Mouse (Mus musculus) heart, postnatal 25 days (tissue): ENCODE measurements around the gene Zscan22. TPM values are rescaled to one million over a fixed set of nuclear protein-coding genes. Genes with fewer than 3 reads are reported as not detected.
"Not testable (repeated sequence)": the region's sequence is repeated elsewhere in the genome, so short reads cannot be mapped to it uniquely, and the experiment has no call there.

Experiments
- DNase-seq: peaks from one replicate; pipeline ENCODE4 v3.0.0; 2022; ENCODE audit warnings: low spot score
- intact Hi-C: fragments of 180-260 bp; cut with DNase I; formaldehyde crosslinking; loops from one replicate; pipeline ENCODE4 v1.15.1; 2025
- total RNA-seq, 2 experiments: library from RNA; stranded (reverse); gene quantifications; 2 replicates each; pipeline ENCODE4 v1.2.3; 2021

Gene Zscan22
- total RNA-seq, 2 experiments from 2014 or later, result 5.2 to 6.2 TPM

DNA sequence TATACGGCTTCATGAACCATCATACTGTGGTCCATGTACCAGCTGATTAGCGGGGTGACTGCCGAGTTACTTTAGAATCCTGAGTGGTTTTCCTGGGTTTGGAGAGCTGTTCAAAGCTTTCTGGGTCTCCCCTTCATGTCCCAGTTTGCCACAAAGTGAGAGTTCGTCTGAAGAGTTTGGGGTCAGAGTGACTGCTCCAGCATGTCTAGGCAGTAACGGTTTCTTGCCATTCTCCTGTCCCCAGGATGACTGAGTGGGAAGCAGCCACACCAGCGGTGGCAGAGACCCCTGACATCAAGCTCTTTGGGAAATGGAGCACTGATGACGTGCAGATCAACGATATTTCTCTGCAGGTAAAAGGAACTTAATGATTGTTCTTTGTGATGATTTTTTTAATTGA is 25.1 kb downstream of the Zscan22 start:
- intact Hi-C loops, result loop anchor here (2.0 to 5.0 kb wide), 3 partner anchors 26 to 130 kb away; partner anchors contain the start of genes Mzf1 and Zfp446
- no peak for DNase-seq

DNA sequence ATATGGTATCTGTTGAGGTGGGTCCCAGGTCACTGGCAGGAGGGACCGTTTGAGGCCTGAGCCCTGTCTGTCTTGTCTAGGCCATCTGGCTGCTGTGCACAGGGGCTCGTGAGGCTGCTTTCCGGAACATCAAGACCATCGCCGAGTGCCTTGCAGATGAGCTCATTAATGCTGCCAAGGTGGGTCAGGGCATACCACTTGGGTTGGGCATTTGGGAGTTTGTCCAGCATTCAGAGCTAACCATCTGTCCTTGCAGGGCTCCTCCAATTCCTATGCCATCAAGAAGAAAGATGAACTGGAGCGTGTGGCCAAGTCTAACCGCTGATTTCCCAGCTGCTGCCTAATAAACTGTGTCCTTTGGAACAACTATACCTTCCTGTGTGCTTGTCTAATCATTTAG is 28.7 kb downstream of the Zscan22 start:
- intact Hi-C loops, result no loop called here

DNA sequence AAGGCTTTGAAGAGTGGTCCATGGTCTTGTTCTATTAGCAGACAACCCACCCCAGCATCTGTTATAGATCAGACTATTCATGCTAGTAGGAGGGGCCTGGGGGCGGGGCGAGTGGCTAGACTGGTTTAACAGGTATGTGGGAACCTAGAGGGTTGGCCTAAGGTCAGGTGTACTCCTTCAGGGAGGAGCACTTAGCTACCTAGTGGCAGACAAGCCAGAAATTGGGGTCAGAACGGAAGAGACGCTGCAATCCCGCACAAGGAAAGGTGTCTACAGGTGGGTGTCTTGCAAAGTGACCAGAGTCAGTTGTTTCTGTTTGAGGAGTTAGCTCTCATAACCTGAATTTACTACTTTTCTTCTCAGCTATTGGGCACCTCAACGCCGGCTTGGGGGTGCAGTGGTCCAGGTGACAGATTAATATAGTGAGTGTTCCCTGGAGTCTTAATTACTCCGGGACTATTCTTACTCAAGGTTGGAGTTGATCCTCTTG is 29.6 kb downstream of the Zscan22 start, which contains the start of gene Rnf225:
Rnf225 (plus strand) TSS at position 226 of the 490 bp plus-strand sequence.
- no peak for DNase-seq
- intact Hi-C loops, result no loop called here

More for the DNA sequence above, 28.7 kb downstream of the Zscan22 start:
- DNase-seq, result no peak

DNA sequence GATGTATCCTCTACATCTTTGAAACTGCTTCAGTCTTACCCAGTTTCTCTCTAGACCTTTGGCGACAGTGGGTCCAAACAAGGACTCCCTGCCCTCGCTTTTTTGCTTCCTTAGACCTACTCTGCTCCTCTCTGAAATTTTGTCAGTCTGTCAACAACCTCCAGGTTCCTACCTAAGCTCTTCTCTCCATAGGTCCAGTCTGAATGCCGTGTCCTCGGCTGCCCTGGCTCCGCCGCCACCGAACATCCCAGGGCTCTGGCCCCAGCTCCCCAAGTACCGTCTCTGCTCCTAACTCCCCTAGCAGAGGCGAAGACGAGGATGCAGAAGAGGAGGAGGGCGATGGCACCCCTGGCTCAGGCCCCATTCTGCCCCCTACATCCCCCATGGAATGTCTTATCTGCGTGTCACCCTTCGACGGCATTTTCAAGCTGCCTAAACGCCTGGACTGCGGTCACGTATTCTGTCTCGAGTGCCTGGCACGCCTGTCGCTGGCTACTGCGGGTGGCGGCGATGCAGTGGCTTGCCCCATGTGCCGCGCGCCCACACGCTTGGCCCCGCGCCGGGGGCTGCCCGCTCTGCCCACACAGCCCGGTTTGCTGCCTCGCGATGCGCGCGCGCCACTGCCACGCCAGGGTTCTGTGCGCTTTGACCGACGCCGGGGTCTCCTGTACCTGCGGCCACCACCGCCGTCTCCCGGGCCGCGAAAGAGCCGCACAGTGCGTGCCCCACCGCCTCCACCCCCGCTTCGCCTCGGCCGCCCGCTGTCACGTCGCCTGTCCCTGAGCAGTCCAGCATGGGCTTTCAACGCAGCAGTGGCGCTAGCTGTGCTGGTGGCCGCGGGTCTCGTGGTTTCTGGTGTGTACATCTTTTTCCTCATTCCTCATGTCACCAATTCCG is 30.3 kb downstream of the Zscan22 start:
- DNase-seq, result no peak
- intact Hi-C loops, result no loop called here

DNA sequence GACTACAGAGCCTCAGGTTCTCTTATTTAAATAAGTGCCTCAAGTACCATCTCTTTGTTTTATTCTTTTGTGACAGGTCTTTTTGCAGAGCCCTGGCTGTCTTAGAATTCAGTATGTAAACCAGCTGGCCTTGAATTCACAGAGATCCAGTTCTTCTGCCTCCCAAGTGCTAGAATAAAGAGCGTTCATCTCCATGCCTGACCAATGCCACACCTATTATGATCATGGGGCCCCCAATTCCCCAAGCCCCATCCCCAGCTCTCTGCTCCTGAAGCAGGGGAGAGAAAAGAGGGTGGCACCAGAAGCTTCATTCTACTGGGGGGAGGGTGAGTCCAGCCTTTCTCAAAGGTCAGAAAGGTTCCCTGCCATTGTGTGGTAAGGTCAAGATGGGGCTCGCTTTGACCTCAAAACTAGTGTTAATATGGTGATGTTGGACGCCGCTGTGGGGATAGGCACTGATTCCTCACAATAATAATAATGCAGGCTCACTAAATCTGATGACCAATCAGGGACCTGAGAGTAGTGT is 36.1 kb downstream of the Zscan22 start:
- no peak for DNase-seq
- intact Hi-C loops, result no loop called here

DNA sequence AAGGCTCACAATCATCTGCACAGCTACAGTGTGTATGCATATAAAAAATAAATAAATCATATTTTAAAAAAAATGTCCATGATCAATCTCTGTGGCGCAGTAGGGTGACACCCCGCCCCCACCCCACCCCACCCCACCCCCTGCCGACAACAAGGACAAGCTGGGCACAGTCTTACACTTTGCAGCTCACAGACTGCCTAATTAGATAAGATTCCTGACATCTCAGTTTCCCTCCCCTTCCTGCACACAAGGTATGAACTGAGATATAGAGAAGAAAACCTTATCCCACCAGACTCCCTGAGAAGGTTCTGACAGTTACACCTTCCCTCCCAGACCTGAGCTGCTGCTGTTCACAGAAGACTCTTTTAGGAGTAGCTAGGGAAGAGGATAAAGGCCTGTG is 37.2 kb downstream of the Zscan22 start:
- no peak for DNase-seq
- intact Hi-C loops, result no loop called here

DNA sequence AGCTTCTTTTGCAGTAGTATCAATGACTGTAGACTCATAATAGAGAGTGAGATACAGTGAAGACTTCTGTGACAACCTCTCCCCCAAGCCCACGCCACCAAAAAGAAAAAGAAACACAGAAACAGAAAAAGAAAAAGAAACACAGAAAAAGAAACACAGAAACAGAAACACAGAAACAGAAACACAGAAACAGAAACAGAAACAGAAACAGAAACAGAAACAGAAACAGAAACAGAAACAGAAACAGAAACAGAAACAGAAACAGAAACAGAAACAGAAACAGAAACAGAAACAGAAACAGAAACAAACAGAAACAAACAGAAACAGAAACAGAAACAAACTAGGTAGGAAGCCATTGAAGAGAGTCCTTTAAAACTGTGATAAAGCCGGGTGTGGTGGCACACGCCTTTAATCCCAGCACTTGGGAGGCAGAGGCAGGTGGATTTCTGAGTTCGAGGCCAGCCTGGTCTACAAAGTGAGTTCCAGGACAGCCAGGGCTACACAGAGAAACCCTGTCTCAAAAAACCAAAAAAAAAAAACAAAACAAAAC is 39.7 kb downstream of the Zscan22 start:
- DNase-seq, intact Hi-C loops: not testable (repeated sequence)

DNA sequence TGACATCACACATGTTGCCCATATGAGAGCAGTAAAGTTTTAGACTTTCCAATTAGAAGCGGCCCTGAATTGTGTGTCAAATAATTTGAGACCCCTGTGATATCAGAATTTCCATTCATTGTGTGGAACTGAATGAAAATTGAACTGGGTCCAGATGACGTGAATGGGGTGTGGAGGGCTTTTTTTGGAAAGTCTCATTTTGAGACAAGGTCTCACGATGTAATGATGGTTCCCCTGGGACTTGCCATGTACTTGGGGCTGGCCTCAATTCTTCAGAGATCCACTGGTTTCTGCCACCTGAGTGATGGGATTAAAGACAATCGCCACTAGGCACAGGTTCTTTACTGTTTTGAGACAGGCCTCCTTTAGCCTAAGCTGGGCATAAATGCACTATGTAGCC is 43.0 kb downstream of the Zscan22 start:
- intact Hi-C loops, result no loop called here
- DNase-seq, result no peak

DNA sequence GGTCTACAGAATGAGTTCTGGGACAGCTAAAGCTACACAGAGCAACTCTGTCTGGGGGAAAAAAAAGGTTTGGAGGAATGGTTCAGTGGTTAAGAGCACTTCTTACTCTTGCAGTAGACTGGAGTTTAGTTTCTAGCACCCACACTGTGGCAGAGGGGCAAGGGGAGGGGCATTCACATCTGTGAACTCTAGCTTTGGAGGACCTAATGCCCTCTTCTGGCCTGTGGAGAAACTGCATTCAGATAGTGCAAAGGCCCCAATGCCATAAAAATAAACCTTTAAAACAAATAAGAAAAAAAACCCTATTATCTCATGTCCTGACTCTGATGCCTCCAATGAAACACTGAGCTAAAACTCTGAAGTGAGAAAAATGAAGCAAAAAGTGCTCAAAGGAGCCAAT is 45.9 kb downstream of the Zscan22 start:
- intact Hi-C loops, result no loop called here
- DNase-seq, result no peak

DNA sequence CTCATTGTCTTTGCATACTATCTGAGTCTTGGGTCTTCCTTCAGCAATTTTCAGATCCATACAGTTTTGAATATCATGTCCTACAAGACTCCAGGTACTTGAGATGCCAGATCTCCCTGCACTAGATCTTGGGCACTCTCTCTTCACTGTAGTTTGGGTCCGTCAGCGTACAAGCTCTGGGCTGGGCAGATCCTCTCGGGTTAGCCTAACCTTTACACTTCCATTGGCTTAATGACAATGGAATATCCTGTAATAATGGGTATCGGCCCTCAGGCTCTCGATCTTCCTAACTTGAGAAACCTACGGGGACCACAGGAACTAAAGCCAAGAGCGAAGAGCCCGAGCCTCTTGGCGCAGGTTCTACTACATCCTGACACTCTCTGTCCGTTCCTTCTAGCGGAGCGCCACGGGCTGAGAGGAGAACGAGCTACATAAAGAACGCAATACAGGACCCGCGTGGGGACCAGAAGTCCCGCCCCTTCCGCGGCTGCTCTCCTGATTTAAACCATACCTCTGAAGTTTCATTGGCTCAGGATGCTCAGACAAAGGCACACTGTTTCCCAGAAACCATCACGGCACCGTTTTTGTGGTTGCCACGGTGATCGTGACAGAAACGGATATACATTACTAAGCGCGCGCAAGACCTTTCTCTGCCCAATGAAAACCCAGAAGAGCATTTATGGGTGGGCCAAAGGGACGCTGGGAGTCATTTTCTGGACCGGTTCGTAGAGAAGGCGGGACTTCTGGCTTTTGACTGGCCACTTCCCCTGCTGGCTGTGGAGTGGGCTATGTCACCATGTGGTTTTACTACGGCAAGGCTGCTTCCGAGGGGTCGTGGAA is 51.6 kb downstream of the Zscan22 start:
- peak; percentile 92 for DNase-seq
- intact Hi-C loops, result loop anchor here (2.0 to 5.0 kb wide), 3 partner anchors 16 to 37 kb away; partner anchors contain the start of genes Rps5 and Zfp324

DNA sequence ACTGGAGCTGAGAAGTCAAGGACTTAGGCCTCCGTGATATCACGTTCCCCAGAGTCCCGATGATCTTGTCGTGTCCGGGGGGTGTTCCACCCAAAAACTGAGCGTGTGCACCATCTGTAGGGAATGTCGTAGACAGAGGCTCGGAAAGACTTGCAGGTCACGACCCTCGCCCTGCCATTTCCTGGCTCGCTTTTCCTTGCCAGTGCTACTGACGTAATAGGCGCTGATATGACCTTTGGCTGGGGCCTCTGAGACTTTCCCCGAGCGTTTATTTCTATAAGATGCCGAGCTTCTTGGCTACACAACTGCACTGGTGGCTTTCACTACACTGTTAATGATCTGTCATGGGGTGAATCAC is 52.2 kb downstream of the Zscan22 start:
- no peak for DNase-seq

DNA sequence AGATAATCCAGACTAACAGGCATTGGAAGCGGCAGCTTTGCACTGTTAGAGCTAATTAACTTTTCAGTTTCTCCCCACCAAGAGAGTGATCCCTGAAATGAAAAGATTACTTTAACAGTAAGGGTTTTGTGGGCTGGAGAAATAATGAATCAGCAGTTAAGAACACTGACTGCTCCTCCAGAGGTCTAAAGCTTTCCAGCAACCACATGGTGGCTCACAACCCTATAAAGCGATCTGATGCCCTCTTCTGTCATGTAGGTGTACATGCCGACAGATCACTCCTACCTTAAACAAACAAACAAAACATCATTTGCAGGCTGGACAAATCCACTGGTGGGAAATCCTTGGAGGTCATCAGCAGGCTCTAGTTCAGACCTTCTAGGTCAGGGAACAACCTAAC is 57.3 kb downstream of the Zscan22 start:
- no peak for DNase-seq
- intact Hi-C loops, result no loop called here

More for the DNA sequence above, 52.2 kb downstream of the Zscan22 start:
- intact Hi-C loops, result loop anchor here (2.0 to 5.0 kb wide), 3 partner anchors 15 to 38 kb away; partner anchors contain the start of genes Rps5 and Zfp324

DNA sequence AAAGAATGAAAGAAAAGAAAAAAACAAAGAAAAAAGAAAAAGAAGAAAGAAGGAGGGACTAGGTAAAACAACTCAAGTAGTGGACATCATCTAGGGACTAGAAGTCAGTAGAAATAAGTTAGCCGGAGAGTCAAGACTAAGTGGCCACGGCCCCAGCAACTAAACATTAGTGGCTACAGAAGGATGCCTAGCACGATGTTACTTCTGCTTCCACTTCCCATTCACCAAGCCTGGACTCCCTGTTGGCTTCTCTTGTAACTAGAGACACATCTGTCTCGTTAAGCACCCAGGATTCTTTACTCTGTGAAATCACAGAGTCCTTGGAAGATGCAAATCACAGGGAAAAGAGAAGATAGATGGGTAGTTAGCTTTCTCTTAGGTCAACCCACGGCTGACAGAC is 59.9 kb downstream of the Zscan22 start:
- intact Hi-C loops, result no loop called here
- no peak for DNase-seq

Other genes with a start within 250 kb of the Zscan22 start
- not detected for gene Vmn2r55, start 212.8 kb upstream of the Zscan22 start, total RNA-seq
- not detected for gene Vmn2r56, start 162.8 kb upstream of the Zscan22 start, total RNA-seq
- gene Zscan18, start 94.2 kb upstream of the Zscan22 start, total RNA-seq, result under 1 TPM; 0.48 to 0.91 TPM
- gene Zfp329, start 79.0 kb upstream of the Zscan22 start, total RNA-seq, result 1 to 10 TPM; 6.6 to 7.1 TPM
- gene Zfp110, start 63.1 kb upstream of the Zscan22 start, total RNA-seq, result 10 to 100 TPM; 14.1 to 16.3 TPM
- gene Zfp128, start 16.6 kb upstream of the Zscan22 start, total RNA-seq, result 1 to 10 TPM; 3.2 to 4.0 TPM
- gene Rps5, start 24.5 kb downstream of the Zscan22 start, total RNA-seq, result 100 to 1,000 TPM; 507 to 542 TPM
- under 1 TPM; 0.21 to 0.22 TPM for gene Rnf225, start 29.6 kb downstream of the Zscan22 start, total RNA-seq
- 1 to 10 TPM; 3.2 to 4.6 TPM for gene Zfp324, start 68.0 kb downstream of the Zscan22 start, total RNA-seq
- 1 to 10 TPM; 2.5 to 3.0 TPM for gene Zfp446, start 80.0 kb downstream of the Zscan22 start, total RNA-seq
- not detected for gene Slc27a5, start 100.4 kb downstream of the Zscan22 start, total RNA-seq
- gene Trim28, start 101.3 kb downstream of the Zscan22 start, total RNA-seq, result 10 to 100 TPM; 86.8 to 96.2 TPM
- 10 to 100 TPM in 1 of 2 experiments, 1 to 10 TPM in 1; 7.3 to 10.9 TPM for gene Zbtb45, start 112.2 kb downstream of the Zscan22 start, total RNA-seq
- 100 to 1,000 TPM; 120 to 122 TPM for gene Chmp2a, start 137.0 kb downstream of the Zscan22 start, total RNA-seq
- gene Ube2m, start 140.5 kb downstream of the Zscan22 start, total RNA-seq, result 100 to 1,000 TPM; 190 to 199 TPM
- gene Mzf1, start 156.9 kb downstream of the Zscan22 start, total RNA-seq, result under 1 TPM; 0.39 to 0.48 TPM
- not detected for gene Vmn1r85, start 197.4 kb downstream of the Zscan22 start, total RNA-seq
- gene Vmn1r86, start 222.1 kb downstream of the Zscan22 start, total RNA-seq, result not detected
- gene Vmn1r87, start 242.3 kb downstream of the Zscan22 start, total RNA-seq, result not detected